Mouse (Mus musculus) heart, embryonic 11.5 days (tissue): Measurements from ENCODE around the gene Mcoln2. TPM values are rescaled to one million over a fixed set of nuclear protein-coding genes. Genes with fewer than 3 reads are reported as not detected.

ENCODE experiments used
- ATAC-seq: fragments of 200-750 bp; cut with Nextera tagmentation; replicated peaks from 2 replicates; pipeline ENCODE4 v1.8.0; 2017; ENCODE audit warnings: moderate library complexity; ENCODE audit not compliant: insufficient number of reproducible peaks, low FRiP score, low TSS enrichment
- H3K27ac ChIP-seq: fragments of 300-500 bp; sonication (generic); 2 replicates; pipeline ENCODE4 v1.5.1; 2014; ENCODE audit warnings: mild to moderate bottlenecking, low read depth, low read length
- H3K27me3 ChIP-seq: fragments of 300-500 bp; sonication (generic); 2 replicates; pipeline ENCODE4 v1.6.1; 2014; ENCODE audit warnings: mild to moderate bottlenecking, low read length, mixed read lengths; ENCODE audit not compliant: control insufficient read depth, insufficient read depth
- H3K36me3 ChIP-seq: fragments of 300-500 bp; sonication (generic); 2 replicates; pipeline ENCODE4 v1.6.1; 2014; ENCODE audit warnings: mild to moderate bottlenecking, low read length, moderate library complexity, mixed read lengths; ENCODE audit not compliant: control insufficient read depth, insufficient read depth
- H3K4me1 ChIP-seq: fragments of 300-500 bp; sonication (generic); 2 replicates; pipeline ENCODE4 v1.6.1; 2014; ENCODE audit warnings: low read length; ENCODE audit not compliant: control insufficient read depth, insufficient read depth
- H3K4me2 ChIP-seq: fragments of 300-500 bp; sonication (generic); 2 replicates; pipeline ENCODE4 v1.6.1; 2014; ENCODE audit warnings: mild to moderate bottlenecking, moderate library complexity
- H3K4me3 ChIP-seq: fragments of 300-500 bp; sonication (generic); 2 replicates; pipeline ENCODE4 v1.5.1; 2014; ENCODE audit warnings: low read depth, low read length
- H3K9ac ChIP-seq: fragments of 300-500 bp; sonication (generic); 2 replicates; pipeline ENCODE4 v1.6.1; 2014; ENCODE audit warnings: mild to moderate bottlenecking, low read depth, low read length, moderate library complexity
- H3K9me3 ChIP-seq: fragments of 300-500 bp; sonication (generic); replicated peaks from 2 replicates; pipeline ENCODE4 v1.6.1; 2016; ENCODE audit warnings: low read length; ENCODE audit not compliant: control insufficient read depth
- WGBS: fragments of 180-500 bp; shearing (Covaris S2); extraction: QIAGEN DNeasy Blood & Tissue Kit; methylation state at CpG from one replicate; pipeline ENCODE4 v1.1.7; 2014; ENCODE audit not compliant: insufficient replicate concordance; 5-methylcytosine and 5-hydroxymethylcytosine counted together
- polyA plus RNA-seq: library from polyadenylated mRNA; unstranded; fragments of >200 nt; fragmentation: Nextera tagmentation; extraction: Ambion mirVana; gene quantifications from 2 replicates; pipeline ENCODE4 v1.2.1, GENCODE M21; 2014

The Mcoln2 gene
- polyA plus RNA-seq, 1 experiment from 2014 or later = 0.27 TPM

DNA sequence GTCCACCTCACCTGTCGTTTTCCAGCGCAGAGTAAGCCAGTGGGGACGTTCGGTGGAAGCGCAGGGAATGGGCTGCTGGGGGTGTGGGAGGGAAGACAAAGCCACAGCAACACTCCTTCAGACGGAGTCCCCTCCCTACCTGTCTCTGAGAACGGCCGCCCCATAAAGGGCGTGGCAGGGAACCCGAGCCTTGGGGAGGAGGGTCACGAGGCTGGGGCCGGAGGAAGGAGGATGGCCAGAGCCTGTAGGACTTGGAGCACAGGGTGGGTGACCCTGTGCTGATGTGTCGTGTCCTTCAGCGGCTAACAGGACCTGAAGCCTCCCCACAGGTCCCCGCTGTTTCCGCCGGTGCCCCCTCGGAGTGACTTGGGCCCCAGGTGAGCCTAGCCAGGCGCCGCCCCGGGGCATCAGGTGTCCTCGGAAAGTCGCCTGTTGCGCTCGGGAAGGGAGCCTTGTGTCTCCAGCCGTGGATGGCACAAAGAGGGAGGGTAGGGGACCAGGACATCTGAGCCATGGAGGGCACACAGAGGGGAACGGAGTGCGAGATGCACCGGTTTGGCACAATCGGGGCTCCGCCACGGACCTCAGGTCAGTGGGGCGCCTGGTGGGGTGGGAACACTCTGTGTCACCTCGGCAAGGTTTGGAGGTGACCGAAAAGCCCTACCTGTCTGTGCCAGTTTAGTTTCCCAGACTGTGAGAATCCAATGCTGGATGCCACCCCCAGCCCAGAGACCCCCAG is 32.2 kb upstream of the Mcoln2 start, which contains the start of gene Mcoln3:
TSS of gene Mcoln3 (plus strand) at position 193 of the 739 bp plus-strand sequence.
- peaks cover 10% of the 10 kb centered on the region for H3K4me1 ChIP-seq
- peak within 1 kb of the TSS; percentile 32 for H3K4me3 ChIP-seq
- H3K4me2 ChIP-seq = peak within 1 kb of the TSS; percentile 68
- no peaks in the 10 kb centered on the region for H3K36me3 ChIP-seq
- ATAC-seq = 0 out of 2 replicates have a peak, but pooled peaks have one; percentile 21
- H3K9me3 ChIP-seq = no peaks in the 10 kb centered on the region
- H3K27ac ChIP-seq = no peak within 1 kb of the TSS
- H3K9ac ChIP-seq = no peak within 1 kb of the TSS
- peaks cover 30% of the 10 kb centered on the region for H3K27me3 ChIP-seq
- WGBS = 8% methylated on average over 35 of the region's 35 CpGs

DNA sequence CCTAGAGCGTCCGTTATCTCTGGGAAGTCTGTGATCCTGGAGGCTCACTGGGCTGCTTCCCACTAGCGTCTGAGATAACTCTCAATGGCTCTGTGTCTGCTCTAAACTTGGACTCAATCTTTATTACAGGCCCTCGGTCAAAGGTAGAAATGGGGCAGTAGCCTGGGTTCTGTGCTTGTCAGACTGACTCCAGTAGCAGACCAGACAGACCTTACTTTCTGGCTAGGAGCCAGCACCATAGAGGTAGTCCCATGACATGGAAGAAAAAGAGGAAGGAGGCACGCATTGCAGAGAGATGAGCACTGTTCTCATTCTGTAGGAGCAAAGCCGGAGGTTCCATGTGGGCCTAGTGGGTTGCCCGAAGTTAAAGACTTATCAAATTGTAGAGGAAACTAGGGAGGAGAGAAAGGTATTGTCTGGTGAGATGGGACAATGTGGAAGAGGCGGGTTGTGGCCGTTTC is 31.6 kb upstream of the Mcoln2 start:
- Histone ChIP-seq H3K27ac (no peak overlapping the region), H3K27me3 (peaks cover 30% of the 10 kb centered on the region), H3K4me2 (peak overlapping the region; percentile 68), H3K4me1 (peaks cover 10% of the 10 kb centered on the region), H3K36me3 (no peaks in the 10 kb centered on the region), H3K4me3 (peak overlapping the region; percentile 32; the same call in 1 of the 2 replicates), H3K9me3 (no peaks in the 10 kb centered on the region), H3K9ac (no peak overlapping the region)
- ATAC-seq = no peak
- 47% methylated on average over 9 of the region's 9 CpGs for WGBS

DNA sequence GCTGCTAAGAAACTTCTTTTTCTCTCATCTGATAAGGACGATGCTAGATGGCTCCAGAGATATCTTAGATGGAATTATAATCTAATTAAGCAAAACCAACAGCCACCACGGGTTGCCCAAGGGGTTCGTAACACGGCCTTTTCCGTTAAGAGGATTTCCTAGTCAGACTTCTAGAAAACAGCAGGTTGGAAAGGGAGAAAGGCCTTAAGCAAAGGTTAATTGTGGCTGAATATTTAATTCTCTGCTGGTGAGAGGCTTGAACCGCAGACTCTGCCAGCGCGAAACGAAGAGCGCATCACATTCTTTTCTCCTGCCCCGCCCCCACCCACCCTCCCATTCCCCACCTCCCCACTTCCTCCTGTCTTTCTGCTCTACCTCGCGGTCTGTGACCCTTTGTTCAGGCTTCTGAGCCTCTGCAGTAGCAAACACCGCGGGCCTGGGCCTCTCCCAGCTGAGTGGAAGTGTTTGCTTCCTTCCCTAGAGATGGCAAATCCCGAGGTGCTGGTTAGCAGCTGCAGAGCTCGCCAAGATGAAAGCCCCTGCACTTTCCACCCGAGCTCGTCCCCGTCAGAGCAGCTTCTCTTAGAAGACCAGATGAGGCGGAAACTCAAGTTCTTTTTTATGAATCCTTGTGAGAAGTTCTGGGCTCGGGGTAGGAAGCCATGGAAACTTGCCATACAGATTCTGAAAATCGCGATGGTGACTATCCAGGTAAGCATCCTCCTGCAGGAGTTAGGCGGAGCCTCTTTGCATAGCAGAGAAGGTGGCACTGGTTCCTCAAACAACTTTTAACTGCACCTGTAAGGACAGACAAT is 28.1 kb upstream of the Mcoln2 start:
- Histone ChIP-seq H3K27ac (no peak overlapping the region), H3K4me1 (peaks cover 10% of the 10 kb centered on the region), H3K4me3 (peak overlapping the region; percentile 31), H3K36me3 (no peaks in the 10 kb centered on the region), H3K27me3 (peaks cover 26% of the 10 kb centered on the region), H3K4me2 (peak overlapping the region; percentile 58), H3K9me3 (no peaks in the 10 kb centered on the region), H3K9ac (peak overlapping the region; percentile 59)
- 8% methylated on average over 25 of the region's 25 CpGs for WGBS
- ATAC-seq = no peak

DNA sequence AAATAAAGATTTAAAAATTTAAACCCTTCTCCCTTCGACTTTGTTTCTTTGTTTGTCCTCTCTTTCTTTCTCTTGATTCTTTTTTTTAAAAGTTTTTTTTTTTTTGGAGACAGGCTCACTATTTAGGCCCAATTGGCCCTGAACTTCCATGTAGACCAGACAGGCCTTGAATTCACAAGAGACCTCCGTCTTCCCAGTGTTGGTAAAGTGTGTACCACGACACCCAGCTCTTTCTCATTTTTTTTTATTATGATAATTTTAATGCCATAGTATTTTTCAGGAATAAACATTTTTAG is 27.6 kb upstream of the Mcoln2 start:
- H3K4me2 ChIP-seq = no peak overlapping the region; the same call in 1 of the 2 replicates
- H3K27ac ChIP-seq = no peak overlapping the region
- peaks cover 10% of the 10 kb centered on the region for H3K4me1 ChIP-seq
- H3K9me3 ChIP-seq = no peaks in the 10 kb centered on the region
- no peaks in the 10 kb centered on the region for H3K36me3 ChIP-seq
- H3K9ac ChIP-seq = no peak overlapping the region
- 48% methylated on average over 3 of the region's 3 CpGs for WGBS
- no peak for ATAC-seq
- H3K4me3 ChIP-seq = no peak overlapping the region
- peaks cover 21% of the 10 kb centered on the region for H3K27me3 ChIP-seq

DNA sequence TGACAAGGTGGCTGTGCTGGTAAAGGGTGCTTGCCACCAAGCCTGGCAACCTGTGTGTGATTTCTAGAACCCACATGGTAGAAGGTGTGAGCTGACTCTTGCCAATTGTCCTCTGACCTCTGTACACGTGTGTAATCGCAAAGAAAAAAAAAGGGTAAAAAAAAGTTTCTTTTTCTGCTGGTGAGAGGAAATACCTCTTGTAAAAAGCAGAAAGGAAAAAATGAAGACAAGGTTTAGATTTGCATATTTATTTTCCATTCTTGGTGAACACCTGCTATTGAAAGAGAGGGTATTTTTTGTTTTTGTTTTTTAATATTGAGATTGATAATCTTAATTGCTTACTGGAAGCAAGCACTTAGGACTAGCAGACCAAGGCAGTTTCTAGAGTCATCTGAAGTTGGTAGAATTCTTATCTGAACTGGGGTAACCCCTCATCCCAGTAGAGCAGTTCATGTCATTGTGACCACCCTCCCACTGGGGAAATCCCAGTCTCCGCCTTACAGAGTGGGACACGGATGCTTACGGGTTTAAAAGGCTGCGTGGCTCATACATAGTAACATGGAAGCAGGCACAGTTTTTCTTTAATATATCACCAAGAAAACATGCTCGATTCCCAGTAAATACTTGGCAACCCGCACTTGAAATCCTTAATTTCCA is 26.7 kb upstream of the Mcoln2 start:
- 84% methylated on average over 8 of the region's 8 CpGs for WGBS
- Histone ChIP-seq H3K9ac (no peak overlapping the region), H3K4me1 (peaks cover 2% of the 10 kb centered on the region), H3K27ac (no peak overlapping the region), H3K4me3 (no peak overlapping the region), H3K9me3 (no peaks in the 10 kb centered on the region), H3K36me3 (no peaks in the 10 kb centered on the region), H3K4me2 (no peak overlapping the region), H3K27me3 (peaks cover 12% of the 10 kb centered on the region)
- ATAC-seq = no peak

DNA sequence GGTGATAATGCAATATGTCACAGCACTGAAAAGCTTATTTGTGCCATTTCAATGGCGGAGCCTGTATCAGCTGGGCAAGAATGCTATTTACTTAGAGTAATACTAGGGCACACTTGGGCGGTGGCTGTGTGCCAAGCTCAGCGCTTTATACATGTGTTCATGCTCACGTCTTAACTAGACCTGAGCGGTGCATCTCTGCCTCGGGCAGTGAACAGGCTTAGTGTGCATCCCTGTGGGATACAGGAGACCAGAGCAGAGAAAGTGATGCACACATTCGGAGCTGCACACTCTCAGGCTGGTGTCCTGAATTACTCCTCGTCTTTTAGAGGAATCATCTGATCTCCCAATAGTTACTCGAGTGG is 26.2 kb upstream of the Mcoln2 start:
- Histone ChIP-seq H3K27ac (no peak overlapping the region), H3K36me3 (no peaks in the 10 kb centered on the region), H3K4me1 (no peaks in the 10 kb centered on the region; the same call in 1 of the 2 replicates), H3K4me3 (no peak overlapping the region), H3K4me2 (no peak overlapping the region), H3K27me3 (peaks cover 7% of the 10 kb centered on the region; the same call in 1 of the 2 replicates), H3K9me3 (no peaks in the 10 kb centered on the region), H3K9ac (no peak overlapping the region)
- ATAC-seq = no peak
- WGBS = 84% methylated on average over 9 of the region's 9 CpGs

DNA sequence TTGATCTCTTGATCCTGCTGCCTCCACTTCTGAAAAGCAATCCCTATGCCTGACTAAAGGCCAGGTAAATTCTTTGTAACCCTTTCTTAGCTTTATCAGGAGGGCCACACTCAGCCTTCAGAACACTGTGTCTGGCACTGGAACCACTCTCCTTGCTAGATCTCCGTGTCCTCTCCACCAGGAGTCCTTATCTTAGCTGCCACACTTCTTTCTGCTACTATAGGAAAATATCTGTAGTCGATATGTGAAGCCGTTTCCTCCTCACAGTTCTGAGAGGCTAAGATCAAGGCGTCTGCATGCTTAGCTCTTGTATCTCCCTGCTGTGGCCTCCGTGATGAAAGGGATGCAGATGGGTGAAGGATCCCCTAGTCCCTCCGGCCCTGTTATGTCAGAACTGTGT is 22.4 kb upstream of the Mcoln2 start:
- no peaks in the 10 kb centered on the region for H3K4me1 ChIP-seq
- ATAC-seq = no peak
- H3K4me2 ChIP-seq = no peak overlapping the region
- H3K27ac ChIP-seq = no peak overlapping the region
- no peak overlapping the region for H3K4me3 ChIP-seq
- H3K36me3 ChIP-seq = no peaks in the 10 kb centered on the region
- 22% methylated on average over 6 of the region's 6 CpGs for WGBS
- no peaks in the 10 kb centered on the region for H3K27me3 ChIP-seq
- H3K9ac ChIP-seq = no peak overlapping the region
- no peaks in the 10 kb centered on the region for H3K9me3 ChIP-seq

DNA sequence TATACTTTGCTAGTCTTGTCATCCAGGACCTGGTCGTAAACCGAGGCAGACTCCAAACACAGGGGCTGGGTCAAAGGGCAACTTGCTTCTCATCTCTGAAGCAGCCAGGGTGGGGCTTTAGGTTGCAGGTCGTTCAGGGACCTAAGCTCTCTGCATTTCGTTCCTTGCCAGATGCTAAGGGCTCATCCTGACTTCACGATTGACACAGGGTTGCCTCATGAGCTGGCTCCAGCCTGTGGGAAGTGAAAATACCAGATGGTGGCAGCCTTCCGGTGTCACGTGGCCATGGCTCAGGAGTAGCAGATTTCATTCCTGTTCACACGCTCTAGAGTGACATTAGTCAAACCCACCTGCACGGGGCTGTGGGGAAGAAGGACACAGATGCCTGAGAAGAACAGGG is 14.8 kb upstream of the Mcoln2 start:
- Histone ChIP-seq H3K9me3 (0 out of 2 replicates have a peak, but pooled peaks cover 2% of the 10 kb centered on the region), H3K9ac (no peak overlapping the region), H3K36me3 (no peaks in the 10 kb centered on the region), H3K4me2 (no peak overlapping the region), H3K27me3 (no peaks in the 10 kb centered on the region), H3K4me3 (no peak overlapping the region), H3K4me1 (no peaks in the 10 kb centered on the region), H3K27ac (no peak overlapping the region)
- ATAC-seq = no peak
- WGBS = 67% methylated on average over 9 of the region's 9 CpGs
